Mouse (Mus musculus): ENCODE measurements around the gene Mlh3.

Mlh3 gene

GRCm38 (mm10) chr12:85227227-85227626 lies 43.2 kb downstream of the Mlh3 start:
- DNase-seq = no peak

GRCm38 (mm10) chr12:85219905-85220290 lies 50.5 kb downstream of the Mlh3 start:
- peak in 1 of 2 experiments; percentile 25 for DNase-seq

GRCm38 (mm10) chr12:85219236-85219904 lies 51.0 kb downstream of the Mlh3 start, which contains the start of gene Eif2b2:
Eif2b2 (plus strand) TSS chr12:85219481.
- DNase-seq = peak; percentile 99

GRCm38 (mm10) chr12:85217733-85218310 lies 52.6 kb downstream of the Mlh3 start:
- DNase-seq = no peak

- DNase-seq = no peak
These were observed 55.4 kb downstream of the Mlh3 start for GRCm38 (mm10) chr12:85215031-85215430.

GRCm38 (mm10) chr12:85208687-85209199 lies 61.7 kb downstream of the Mlh3 start:
- DNase-seq = no peak

GRCm38 (mm10) chr12:85205425-85205824 lies 65.0 kb downstream of the Mlh3 start:
- DNase-seq = no peak

- peak in 1 of 2 experiments; percentile 17 for DNase-seq
These were observed 66.3 kb downstream of the Mlh3 start for GRCm38 (mm10) chr12:85204105-85204504.

GRCm38 (mm10) chr12:85203699-85204098 lies 66.7 kb downstream of the Mlh3 start:
- DNase-seq = no peak

GRCm38 (mm10) chr12:85202191-85202590 lies 68.2 kb downstream of the Mlh3 start:
- DNase-seq = no peak

- no peak for DNase-seq
These were observed 68.6 kb downstream of the Mlh3 start for GRCm38 (mm10) chr12:85201830-85202147.

- DNase-seq = peak in 1 of 2 experiments; percentile 2
These were observed 69.2 kb downstream of the Mlh3 start for GRCm38 (mm10) chr12:85200929-85201829.

- DNase-seq = no peak
These were observed 70.4 kb downstream of the Mlh3 start for GRCm38 (mm10) chr12:85199954-85200353.

- no peak for DNase-seq
These were observed 72.5 kb downstream of the Mlh3 start for GRCm38 (mm10) chr12:85197936-85198335.

GRCm38 (mm10) chr12:85197371-85197770 lies 73.0 kb downstream of the Mlh3 start:
- no peak for DNase-seq

- no peak for DNase-seq
These were observed 74.2 kb downstream of the Mlh3 start for GRCm38 (mm10) chr12:85196191-85196590.

GRCm38 (mm10) chr12:85195086-85195485 lies 75.3 kb downstream of the Mlh3 start:
- DNase-seq = no peak

GRCm38 (mm10) chr12:85194623-85195018 lies 75.8 kb downstream of the Mlh3 start:
- peak; percentile 75 to 90 for DNase-seq

- no peak for DNase-seq
These were observed 76.3 kb downstream of the Mlh3 start for GRCm38 (mm10) chr12:85193923-85194622.

GRCm38 (mm10) chr12:85193146-85193545 lies 77.3 kb downstream of the Mlh3 start:
- DNase-seq = no peak

GRCm38 (mm10) chr12:85192461-85193108 lies 77.8 kb downstream of the Mlh3 start:
- DNase-seq = peak; percentile 5 to 43

GRCm38 (mm10) chr12:85190290-85190689 lies 80.1 kb downstream of the Mlh3 start:
- no peak for DNase-seq
